Mouse (Mus musculus) heart, adult 2 months (tissue): ENCODE data around the gene Dnah10.

Experiments
- CTCF ChIP-seq: fragments of 200-600 bp; IDR thresholded peaks from 2 replicates; pipeline ENCODE4 v1.8.1; 2022; ENCODE audit warnings: antibody characterized with exemption, mild to moderate bottlenecking, moderate library complexity
- EP300 ChIP-seq: fragments of 200-500 bp; IDR thresholded peaks from 2 replicates; pipeline ENCODE4 v1.6.1; 2011; ENCODE audit warnings: low read depth, low read length, control low read depth; ENCODE audit not compliant: insufficient read depth

DNA sequence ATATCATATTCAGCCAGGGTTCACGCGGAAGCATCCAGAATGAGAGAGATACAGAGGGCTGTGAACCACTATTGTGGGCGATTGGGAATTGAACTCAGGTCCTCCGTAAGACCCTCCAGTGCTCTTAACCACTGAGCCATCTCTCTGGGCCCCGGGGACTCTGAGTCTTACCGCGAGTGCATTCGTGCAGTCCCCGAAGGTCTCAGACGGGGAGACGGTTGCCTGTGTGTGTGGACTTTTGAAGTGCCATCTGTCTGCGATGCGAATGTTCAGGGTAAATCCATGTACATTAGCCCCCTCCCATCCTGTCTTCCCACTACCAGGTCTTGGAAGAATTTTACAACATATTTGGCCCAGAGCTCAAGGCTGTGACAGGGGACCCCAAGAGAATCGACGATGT is 21.3 kb downstream of the Dnah10 start:
- no peak for TF ChIP-seq EP300
- TF ChIP-seq CTCF = no peak
